Mouse (Mus musculus): Measurements from ENCODE around the gene Gm44596.

GRCm38 (mm10) chr6:128435474-128435873, 60.2 kb downstream of the Gm44596 start:
- no peak for TF ChIP-seq GATA1 (IDR thresholded peaks at IDR 0.05; ENCODE audit: low read length)
- no peak for TF ChIP-seq TAL1 (IDR thresholded peaks at IDR 0.05; ENCODE audit: low read length)

Data from erythroblast, embryonic 14.5 days (primary cell).